Mouse (Mus musculus): ENCODE measurements around the gene C1qc. TPM values are rescaled to one million over a fixed set of nuclear protein-coding genes. Genes with fewer than 3 reads are reported as not detected.

C1qc gene
- total RNA-seq (2014; rRNA removed) (82.9 and 89.6 TPM in 2 replicates), polyA plus RNA-seq (2012; rRNA removed) (66.3 and 104 TPM in 2 replicates)

DNA sequence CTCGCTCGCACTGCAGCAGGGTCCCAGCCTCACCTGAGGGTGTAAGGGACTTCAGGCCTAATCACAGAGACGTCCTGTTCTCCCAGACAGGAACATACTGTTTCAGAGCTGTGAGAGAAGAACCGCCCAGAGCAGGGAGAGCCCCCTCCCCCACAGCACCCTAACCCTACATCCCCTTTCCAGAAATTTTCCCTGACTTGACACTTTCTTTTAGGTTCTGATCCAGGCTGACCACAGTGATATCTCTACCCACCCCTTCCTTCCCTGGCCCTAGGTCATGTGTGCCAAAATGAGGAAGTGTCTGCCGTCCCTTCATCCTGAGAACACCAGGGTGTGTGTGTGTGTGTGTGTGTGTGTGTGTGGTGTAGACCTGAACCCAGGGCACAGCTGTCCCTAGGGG is at the start of gene C1qc:
TSS of gene C1qc (minus strand) at position 255 of the 400 bp plus-strand sequence.
- Histone ChIP-seq H3K36me3 (ENCODE audit: control insufficient read depth, insufficient read depth, low read length) (no peaks in the 10 kb centered on the region), H3K79me2 (ENCODE audit: control insufficient read depth, insufficient read depth, low read length) (no peaks in the 10 kb centered on the region), H3K27me3 (ENCODE audit: control insufficient read depth, insufficient read depth, low read length) (no peaks in the 10 kb centered on the region), H3K27ac (replicated peaks; ENCODE audit: insufficient read depth, low read depth, low read length) (peak within 1 kb of the TSS; percentile 46), H3K4me3 (ENCODE audit: insufficient read depth, low read depth, low read length) (peak within 1 kb of the TSS; percentile 60), H3K9ac (ENCODE audit: low read depth, low read length) (peak within 1 kb of the TSS; percentile 65), H3K4me1 (ENCODE audit: control insufficient read depth, insufficient read depth, low read length) (no peaks in the 10 kb centered on the region)
- WGBS, result 60% methylated on average over 5 of the region's 5 CpGs
- peak; percentile 49 for DNase-seq (ENCODE audit: extremely low read depth, low read depth, low spot score)
- no peak for TF ChIP-seq POLR2A (IDR thresholded peaks at IDR 0.05; ENCODE audit: extremely low read depth, insufficient read depth, low read length)
- TF ChIP-seq CTCF (IDR thresholded peaks at IDR 0.05; ENCODE audit: low read depth, low read length), result no peak

DNA sequence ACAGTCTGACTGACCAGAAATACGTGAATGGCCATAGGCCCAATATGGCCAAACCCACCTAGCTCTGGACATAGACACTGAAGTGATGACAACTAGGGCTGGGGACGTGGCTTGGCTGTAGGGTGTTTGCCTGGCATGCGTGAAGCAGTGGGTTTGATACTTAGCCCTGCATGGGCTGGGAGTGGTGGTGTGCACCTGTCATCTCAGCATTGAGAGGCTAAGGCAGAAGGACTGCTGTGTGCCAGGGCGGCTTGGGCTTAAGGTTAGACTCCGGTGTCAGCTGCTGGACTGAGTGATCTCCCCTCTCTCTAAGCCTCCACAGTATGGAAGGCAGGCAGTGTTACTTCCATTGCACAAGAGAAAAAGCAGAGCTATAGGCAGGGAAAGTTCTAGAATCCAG is 45.1 kb upstream of the C1qc start:
- Histone ChIP-seq H3K27ac (replicated peaks; ENCODE audit: insufficient read depth, low read depth, low read length) (no peak overlapping the region), H3K4me3 (ENCODE audit: insufficient read depth, low read depth, low read length) (no peak overlapping the region), H3K4me1 (ENCODE audit: control insufficient read depth, insufficient read depth, low read length) (no peaks in the 10 kb centered on the region), H3K79me2 (ENCODE audit: control insufficient read depth, insufficient read depth, low read length) (no peaks in the 10 kb centered on the region), H3K9ac (ENCODE audit: low read depth, low read length) (no peak overlapping the region), H3K27me3 (ENCODE audit: control insufficient read depth, insufficient read depth, low read length) (no peaks in the 10 kb centered on the region), H3K36me3 (ENCODE audit: control insufficient read depth, insufficient read depth, low read length) (no peaks in the 10 kb centered on the region)
- DNase-seq (ENCODE audit: extremely low read depth, low read depth, low spot score), result no peak
- 84% methylated on average over 5 of the region's 5 CpGs for WGBS
- TF ChIP-seq POLR2A (IDR thresholded peaks at IDR 0.05; ENCODE audit: extremely low read depth, insufficient read depth, low read length), result no peak
- TF ChIP-seq CTCF (IDR thresholded peaks at IDR 0.05; ENCODE audit: low read depth, low read length), result no peak

DNA sequence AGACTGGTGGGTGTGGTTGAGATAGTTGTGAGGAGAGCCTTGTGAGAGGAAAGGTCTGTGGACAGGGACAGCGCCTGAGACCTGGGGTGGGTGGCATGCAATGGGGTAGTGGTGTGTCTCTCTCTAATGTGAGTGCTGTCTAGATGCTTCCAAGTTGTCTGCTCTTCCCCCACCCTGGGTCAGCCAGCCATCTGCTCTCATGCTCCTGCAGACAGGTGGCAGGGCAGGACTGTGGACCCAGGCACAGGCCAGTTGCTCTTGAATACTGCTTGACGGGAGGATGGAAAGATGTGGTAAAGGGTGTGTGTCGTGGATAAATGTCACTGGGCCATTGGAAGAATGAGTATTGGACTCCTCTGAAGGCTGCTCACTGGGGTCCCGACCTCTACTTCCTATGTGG is 44.5 kb upstream of the C1qc start:
- Histone ChIP-seq H3K4me3 (ENCODE audit: insufficient read depth, low read depth, low read length) (no peak overlapping the region), H3K4me1 (ENCODE audit: control insufficient read depth, insufficient read depth, low read length) (no peaks in the 10 kb centered on the region), H3K9ac (ENCODE audit: low read depth, low read length) (no peak overlapping the region), H3K79me2 (ENCODE audit: control insufficient read depth, insufficient read depth, low read length) (no peaks in the 10 kb centered on the region), H3K36me3 (ENCODE audit: control insufficient read depth, insufficient read depth, low read length) (no peaks in the 10 kb centered on the region), H3K27ac (replicated peaks; ENCODE audit: insufficient read depth, low read depth, low read length) (no peak overlapping the region), H3K27me3 (ENCODE audit: control insufficient read depth, insufficient read depth, low read length) (no peaks in the 10 kb centered on the region)
- no peak for DNase-seq (ENCODE audit: extremely low read depth, low read depth, low spot score)
- TF ChIP-seq CTCF (IDR thresholded peaks at IDR 0.05; ENCODE audit: low read depth, low read length) (no peak), POLR2A (IDR thresholded peaks at IDR 0.05; ENCODE audit: extremely low read depth, insufficient read depth, low read length) (no peak)
- 68% methylated on average over 4 of the region's 4 CpGs for WGBS

DNA sequence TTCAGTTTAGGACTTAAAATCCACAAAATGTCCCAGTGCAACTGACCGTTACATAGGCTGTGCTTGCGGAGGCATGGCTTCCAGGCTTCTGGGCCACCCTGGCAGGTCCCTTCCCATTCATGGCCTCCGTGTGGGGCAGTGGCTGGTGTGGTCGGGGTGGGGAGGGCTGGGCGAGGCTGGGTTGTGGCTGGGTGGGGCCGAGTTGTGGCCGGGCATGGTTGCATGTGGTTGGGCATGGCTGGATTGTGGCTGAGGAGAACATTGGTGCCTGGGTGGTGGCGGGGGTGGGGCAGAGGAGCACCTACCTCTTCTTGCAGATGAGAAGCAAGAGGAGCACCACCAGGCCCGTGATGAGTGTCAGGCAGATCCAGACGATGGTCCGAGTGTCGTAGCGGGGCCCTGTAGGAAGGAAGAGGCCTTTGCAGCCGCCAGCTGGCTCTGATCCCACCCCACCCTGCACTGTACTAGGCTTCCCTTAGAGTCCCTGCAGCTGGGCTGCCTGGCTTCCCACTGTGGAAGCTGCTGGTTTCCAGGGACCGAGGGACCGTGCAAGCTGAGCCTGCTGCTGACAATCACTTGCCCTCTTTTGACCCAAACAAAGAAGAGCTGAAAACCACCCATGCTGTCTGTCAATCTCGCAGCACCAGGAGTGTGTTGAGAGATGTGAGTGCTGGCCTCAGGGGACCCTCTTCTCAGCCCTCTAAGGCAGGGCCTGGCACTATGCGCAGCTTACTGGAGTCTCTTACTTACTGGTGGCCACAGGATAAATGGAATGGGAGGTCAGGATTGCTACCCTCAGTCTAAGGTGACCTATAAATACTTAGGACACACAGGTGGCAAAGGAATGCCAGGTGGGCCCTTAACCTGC is 42.1 kb upstream of the C1qc start:
- WGBS, result 67% methylated on average over 18 of the region's 18 CpGs
- Histone ChIP-seq H3K9ac (ENCODE audit: low read depth, low read length) (no peak overlapping the region), H3K4me3 (ENCODE audit: insufficient read depth, low read depth, low read length) (no peak overlapping the region), H3K36me3 (ENCODE audit: control insufficient read depth, insufficient read depth, low read length) (no peaks in the 10 kb centered on the region), H3K27ac (replicated peaks; ENCODE audit: insufficient read depth, low read depth, low read length) (no peak overlapping the region), H3K4me1 (ENCODE audit: control insufficient read depth, insufficient read depth, low read length) (no peaks in the 10 kb centered on the region), H3K27me3 (ENCODE audit: control insufficient read depth, insufficient read depth, low read length) (0 out of 2 replicates have a peak, but pooled peaks cover 2% of the 10 kb centered on the region), H3K79me2 (ENCODE audit: control insufficient read depth, insufficient read depth, low read length) (no peaks in the 10 kb centered on the region)
- no peak for DNase-seq (ENCODE audit: extremely low read depth, low read depth, low spot score)
- no peak for TF ChIP-seq CTCF (IDR thresholded peaks at IDR 0.05; ENCODE audit: low read depth, low read length)

DNA sequence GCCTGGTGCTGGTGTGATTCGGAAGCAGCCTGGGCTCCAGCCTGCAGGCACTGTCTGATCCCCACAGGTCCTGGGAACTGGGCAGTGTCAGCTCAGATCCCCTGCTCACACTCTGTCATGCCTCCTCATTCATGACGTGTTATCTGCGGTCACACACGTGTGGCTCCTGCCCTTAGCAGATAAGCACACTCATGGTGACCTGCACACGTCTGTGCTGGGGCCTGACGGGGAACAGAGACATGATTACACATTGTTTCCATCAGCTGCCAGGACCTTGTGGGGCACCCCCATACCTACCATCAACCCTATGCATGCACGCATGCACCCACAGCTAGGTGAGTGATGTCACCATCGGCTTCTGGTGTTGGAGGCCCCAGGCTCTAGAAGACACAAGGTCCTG is 37.6 kb upstream of the C1qc start:
- 0 out of 2 replicates have a peak, but pooled peaks cover 2% of the 10 kb centered on the region for H3K27me3 ChIP-seq (ENCODE audit: control insufficient read depth, insufficient read depth, low read length)
- TF ChIP-seq POLR2A (IDR thresholded peaks at IDR 0.05; ENCODE audit: extremely low read depth, insufficient read depth, low read length) (no peak), CTCF (IDR thresholded peaks at IDR 0.05; ENCODE audit: low read depth, low read length) (no peak)
- H3K79me2 ChIP-seq (ENCODE audit: control insufficient read depth, insufficient read depth, low read length), result no peaks in the 10 kb centered on the region
- no peaks in the 10 kb centered on the region for H3K4me1 ChIP-seq (ENCODE audit: control insufficient read depth, insufficient read depth, low read length)
- 72% methylated on average over 8 of the region's 8 CpGs for WGBS
- H3K4me3 ChIP-seq (ENCODE audit: insufficient read depth, low read depth, low read length), result no peak overlapping the region
- DNase-seq (ENCODE audit: extremely low read depth, low read depth, low spot score), result no peak
- H3K9ac ChIP-seq (ENCODE audit: low read depth, low read length), result no peak overlapping the region
- H3K36me3 ChIP-seq (ENCODE audit: control insufficient read depth, insufficient read depth, low read length), result no peaks in the 10 kb centered on the region
- no peak overlapping the region for H3K27ac ChIP-seq (replicated peaks; ENCODE audit: insufficient read depth, low read depth, low read length)

DNA sequence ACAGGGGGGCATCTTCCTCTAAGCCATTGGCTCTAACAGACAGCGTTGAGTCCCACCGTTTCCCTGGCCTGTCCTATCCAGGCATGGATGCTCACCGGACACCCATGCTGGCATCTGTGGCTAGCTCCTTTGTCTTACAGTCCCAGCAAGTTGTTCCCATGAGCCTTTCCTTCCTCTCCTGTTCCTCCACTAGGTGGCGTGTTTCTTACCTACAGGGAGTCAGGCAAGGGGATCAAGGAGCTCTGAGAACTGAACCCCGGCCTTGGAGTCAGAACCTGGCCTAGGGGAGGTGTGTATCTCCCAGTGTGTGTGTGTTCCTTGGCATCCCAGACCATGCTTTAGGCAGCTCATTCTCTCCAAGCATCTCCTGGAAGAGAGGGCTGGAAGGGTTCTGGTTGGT is 36.1 kb upstream of the C1qc start:
- H3K36me3 ChIP-seq (ENCODE audit: control insufficient read depth, insufficient read depth, low read length), result no peaks in the 10 kb centered on the region
- TF ChIP-seq POLR2A (IDR thresholded peaks at IDR 0.05; ENCODE audit: extremely low read depth, insufficient read depth, low read length), result no peak
- TF ChIP-seq CTCF (IDR thresholded peaks at IDR 0.05; ENCODE audit: low read depth, low read length), result peak; percentile 40
- peak; percentile 31 for DNase-seq (ENCODE audit: extremely low read depth, low read depth, low spot score)

More for the DNA sequence above, 36.1 kb upstream of the C1qc start:
- Histone ChIP-seq H3K27ac (replicated peaks; ENCODE audit: insufficient read depth, low read depth, low read length) (no peak overlapping the region), H3K79me2 (ENCODE audit: control insufficient read depth, insufficient read depth, low read length) (no peaks in the 10 kb centered on the region), H3K9ac (ENCODE audit: low read depth, low read length) (no peak overlapping the region), H3K27me3 (ENCODE audit: control insufficient read depth, insufficient read depth, low read length) (0 out of 2 replicates have a peak, but pooled peaks cover 2% of the 10 kb centered on the region), H3K4me1 (ENCODE audit: control insufficient read depth, insufficient read depth, low read length) (no peaks in the 10 kb centered on the region), H3K4me3 (ENCODE audit: insufficient read depth, low read depth, low read length) (no peak overlapping the region)
- 14% methylated on average over 5 of the region's 5 CpGs for WGBS

Data from liver, adult 2 months (tissue).